Mouse (Mus musculus) stomach, postnatal 0 days (tissue): ENCODE data around the gene Setd2.

Experiments
- CTCF ChIP-seq: IDR thresholded peaks from 2 replicates; pipeline ENCODE4 v1.5.1; 2016; ENCODE audit warnings: antibody characterized with exemption, low read depth, mild to moderate bottlenecking, moderate library complexity
- EP300 ChIP-seq: optimal IDR thresholded peaks from 2 replicates; pipeline ENCODE3; 2016; ENCODE audit warnings: antibody characterized with exemption

- peak; percentile 32 for TF ChIP-seq EP300
- peak; percentile 89 for TF ChIP-seq CTCF
These were observed 395 bp upstream of the Setd2 start for GRCm38 (mm10) chr9:110531914-110532489.
